Mouse (Mus musculus): ENCODE results near the gene Pdcd4. TPM values are rescaled to one million over a fixed set of nuclear protein-coding genes. Genes with fewer than 3 reads are reported as not detected.

The Pdcd4 gene
- polyA plus RNA-seq, 1 experiment from 2014 or later: 48.8 TPM

- Histone ChIP-seq H3K36me3 (no peaks in the 10 kb centered on the region), H3K27ac (replicated peaks) (no peak overlapping the region)
- WGBS: 70% methylated on average over 1 of the region's 1 CpGs
These were observed 14.3 kb upstream of the Pdcd4 start for GRCm38 (mm10) chr19:53877779-53878178.

GRCm38 (mm10) chr19:53880460-53880859 is 11.6 kb upstream of the Pdcd4 start:
- peaks cover 15% of the 10 kb centered on the region for H3K27me3 ChIP-seq (ENCODE audit: low read depth, poor library complexity, severe bottlenecking)
- 70% methylated on average over 1 of the region's 1 CpGs for WGBS
- DNase-seq (ENCODE audit: low spot score): no peak
- H3K4me3 ChIP-seq: no peak overlapping the region
- no peaks in the 10 kb centered on the region for H3K9me3 ChIP-seq (replicated peaks)
- H3K4me1 ChIP-seq: peaks cover 7% of the 10 kb centered on the region
- H3K27ac ChIP-seq (replicated peaks): no peak overlapping the region
- H3K36me3 ChIP-seq: no peaks in the 10 kb centered on the region

More at GRCm38 (mm10) chr19:53877779-53878178, 14.3 kb upstream of the Pdcd4 start:
- no peak for DNase-seq (ENCODE audit: low spot score)
- H3K9me3 ChIP-seq (replicated peaks): no peaks in the 10 kb centered on the region
- H3K27me3 ChIP-seq (ENCODE audit: low read depth, poor library complexity, severe bottlenecking): peaks cover 31% of the 10 kb centered on the region
- no peak overlapping the region for H3K4me3 ChIP-seq
- H3K4me1 ChIP-seq: peaks cover 13% of the 10 kb centered on the region

- H3K4me3 ChIP-seq: no peak overlapping the region
- H3K27ac ChIP-seq (replicated peaks): no peak overlapping the region
- WGBS: 79% methylated on average over 5 of the region's 5 CpGs
- H3K4me1 ChIP-seq: peaks cover 6% of the 10 kb centered on the region
- H3K9me3 ChIP-seq (replicated peaks): no peaks in the 10 kb centered on the region
- no peaks in the 10 kb centered on the region for H3K36me3 ChIP-seq
- peaks cover 4% of the 10 kb centered on the region for H3K27me3 ChIP-seq (ENCODE audit: low read depth, poor library complexity, severe bottlenecking)
- DNase-seq (ENCODE audit: low spot score): no peak
These were observed 10.2 kb upstream of the Pdcd4 start for GRCm38 (mm10) chr19:53881786-53882185.

- no peaks in the 10 kb centered on the region for H3K9me3 ChIP-seq (replicated peaks)
- peaks cover 6% of the 10 kb centered on the region for H3K4me1 ChIP-seq
- no peaks in the 10 kb centered on the region; the same call in 1 of the 2 replicates for H3K27me3 ChIP-seq (ENCODE audit: low read depth, poor library complexity, severe bottlenecking)
- no peak for DNase-seq (ENCODE audit: low spot score)
- no peaks in the 10 kb centered on the region for H3K36me3 ChIP-seq
- WGBS: 26% methylated on average over 10 of the region's 10 CpGs
- no peak overlapping the region for H3K4me3 ChIP-seq
- no peak overlapping the region for H3K27ac ChIP-seq (replicated peaks)
These were observed 6.6 kb upstream of the Pdcd4 start for GRCm38 (mm10) chr19:53885450-53885849.

- no peaks in the 10 kb centered on the region; the same call in 1 of the 2 replicates for H3K27me3 ChIP-seq (ENCODE audit: low read depth, poor library complexity, severe bottlenecking)
- no peaks in the 10 kb centered on the region for H3K36me3 ChIP-seq
- no peaks in the 10 kb centered on the region for H3K9me3 ChIP-seq (replicated peaks)
- peaks cover 6% of the 10 kb centered on the region for H3K4me1 ChIP-seq
- WGBS: 88% methylated on average over 10 of the region's 10 CpGs
- no peak for DNase-seq (ENCODE audit: low spot score)
- no peak overlapping the region for H3K4me3 ChIP-seq
- H3K27ac ChIP-seq (replicated peaks): no peak overlapping the region
These were observed 5.3 kb upstream of the Pdcd4 start for GRCm38 (mm10) chr19:53886576-53887370.

- DNase-seq (ENCODE audit: low spot score): no peak
- WGBS: 85% methylated on average over 3 of the region's 3 CpGs
These were observed 4.2 kb upstream of the Pdcd4 start for GRCm38 (mm10) chr19:53887822-53888221.

GRCm38 (mm10) chr19:53888331-53888730 is 3.7 kb upstream of the Pdcd4 start:
- 90% methylated on average over 9 of the region's 9 CpGs for WGBS
- no peak overlapping the region for H3K27ac ChIP-seq (replicated peaks)
- peaks cover 10% of the 10 kb centered on the region for H3K4me1 ChIP-seq
- DNase-seq (ENCODE audit: low spot score): no peak
- H3K36me3 ChIP-seq: no peaks in the 10 kb centered on the region
- H3K9me3 ChIP-seq (replicated peaks): no peaks in the 10 kb centered on the region
- H3K27me3 ChIP-seq (ENCODE audit: low read depth, poor library complexity, severe bottlenecking): no peaks in the 10 kb centered on the region; the same call in 1 of the 2 replicates
- no peak overlapping the region for H3K4me3 ChIP-seq

More at GRCm38 (mm10) chr19:53887822-53888221, 4.2 kb upstream of the Pdcd4 start:
- Histone ChIP-seq H3K4me3 (no peak overlapping the region), H3K9me3 (replicated peaks) (no peaks in the 10 kb centered on the region), H3K27ac (replicated peaks) (no peak overlapping the region), H3K36me3 (no peaks in the 10 kb centered on the region), H3K4me1 (peaks cover 10% of the 10 kb centered on the region), H3K27me3 (ENCODE audit: low read depth, poor library complexity, severe bottlenecking) (no peaks in the 10 kb centered on the region; the same call in 1 of the 2 replicates)

GRCm38 (mm10) chr19:53889555-53889954 is 2.5 kb upstream of the Pdcd4 start:
- Histone ChIP-seq H3K4me1 (peaks cover 10% of the 10 kb centered on the region), H3K9me3 (replicated peaks) (no peaks in the 10 kb centered on the region), H3K36me3 (no peaks in the 10 kb centered on the region), H3K27me3 (ENCODE audit: low read depth, poor library complexity, severe bottlenecking) (no peaks in the 10 kb centered on the region; the same call in 1 of the 2 replicates), H3K27ac (replicated peaks) (no peak overlapping the region), H3K4me3 (no peak overlapping the region)
- 83% methylated on average over 5 of the region's 5 CpGs for WGBS
- no peak for DNase-seq (ENCODE audit: low spot score)

- Histone ChIP-seq H3K9me3 (replicated peaks) (no peaks in the 10 kb centered on the region), H3K27ac (replicated peaks) (no peak overlapping the region), H3K4me3 (no peak overlapping the region), H3K36me3 (no peaks in the 10 kb centered on the region), H3K27me3 (ENCODE audit: low read depth, poor library complexity, severe bottlenecking) (no peaks in the 10 kb centered on the region; the same call in 1 of the 2 replicates), H3K4me1 (peaks cover 9% of the 10 kb centered on the region)
- no peak for DNase-seq (ENCODE audit: low spot score)
- WGBS: 61% methylated on average over 5 of the region's 5 CpGs
These were observed 1.8 kb upstream of the Pdcd4 start for GRCm38 (mm10) chr19:53890274-53890673.

GRCm38 (mm10) chr19:53890781-53891251 is 1.2 kb upstream of the Pdcd4 start:
- 68% methylated on average over 5 of the region's 5 CpGs for WGBS

GRCm38 (mm10) chr19:53891569-53891968 is 462 bp upstream of the Pdcd4 start:
- no peak for DNase-seq (ENCODE audit: low spot score)
- no peaks in the 10 kb centered on the region for H3K9me3 ChIP-seq (replicated peaks)
- no peak overlapping the region for H3K4me3 ChIP-seq
- H3K36me3 ChIP-seq: no peaks in the 10 kb centered on the region
- WGBS: 85% methylated on average over 2 of the region's 2 CpGs
- no peaks in the 10 kb centered on the region; the same call in 1 of the 2 replicates for H3K27me3 ChIP-seq (ENCODE audit: low read depth, poor library complexity, severe bottlenecking)
- H3K4me1 ChIP-seq: 0 out of 2 replicates have a peak, but pooled peaks cover 4% of the 10 kb centered on the region
- no peak overlapping the region for H3K27ac ChIP-seq (replicated peaks)

More at GRCm38 (mm10) chr19:53890781-53891251, 1.2 kb upstream of the Pdcd4 start:
- no peak overlapping the region for H3K27ac ChIP-seq (replicated peaks)
- H3K27me3 ChIP-seq (ENCODE audit: low read depth, poor library complexity, severe bottlenecking): no peaks in the 10 kb centered on the region; the same call in 1 of the 2 replicates
- H3K4me1 ChIP-seq: 0 out of 2 replicates have a peak, but pooled peaks cover 4% of the 10 kb centered on the region
- DNase-seq (ENCODE audit: low spot score): no peak
- no peaks in the 10 kb centered on the region for H3K9me3 ChIP-seq (replicated peaks)
- no peak overlapping the region for H3K4me3 ChIP-seq
- no peaks in the 10 kb centered on the region for H3K36me3 ChIP-seq

- H3K36me3 ChIP-seq: no peaks in the 10 kb centered on the region
- H3K4me3 ChIP-seq: no peak overlapping the region
- H3K4me1 ChIP-seq: 0 out of 2 replicates have a peak, but pooled peaks cover 4% of the 10 kb centered on the region
- no peaks in the 10 kb centered on the region for H3K9me3 ChIP-seq (replicated peaks)
- H3K27me3 ChIP-seq (ENCODE audit: low read depth, poor library complexity, severe bottlenecking): no peaks in the 10 kb centered on the region; the same call in 1 of the 2 replicates
- no peak overlapping the region for H3K27ac ChIP-seq (replicated peaks)
- 75% methylated on average over 9 of the region's 9 CpGs for WGBS
- no peak for DNase-seq (ENCODE audit: low spot score)
These were observed 868 bp downstream of the Pdcd4 start for GRCm38 (mm10) chr19:53892838-53893359.

Measured in midbrain, embryonic 10.5 days (tissue).